Mouse (Mus musculus) brown adipose tissue, adult 24 weeks (tissue): ENCODE results near the gene AI854703. TPM values are rescaled to one million over a fixed set of nuclear protein-coding genes. Genes with fewer than 3 reads are reported as not detected.

Source experiments
- H3K27ac ChIP-seq: fragments of 200-500 bp; replicated peaks from 2 replicates; pipeline ENCODE4 v1.5.1; 2012; ENCODE audit warnings: low read depth, mild to moderate bottlenecking, low read length
- H3K4me1 ChIP-seq: fragments of 200-500 bp; 2 replicates; pipeline ENCODE4 v1.6.1; 2012; ENCODE audit warnings: low read length, mixed read lengths; ENCODE audit not compliant: control insufficient read depth, insufficient read depth, insufficient read length
- H3K4me3 ChIP-seq: fragments of 200-500 bp; 2 replicates; pipeline ENCODE4 v1.5.1; 2012; ENCODE audit warnings: low read depth, mild to moderate bottlenecking, low read length, moderate library complexity; ENCODE audit not compliant: insufficient read depth
- polyA plus RNA-seq: library from polyadenylated mRNA; stranded (reverse); fragments of >200 nt; gene quantifications from 2 replicates; pipeline ENCODE4 v1.2.4, GENCODE M21; 2012; ENCODE audit not compliant: missing spikeins, insufficient read depth, insufficient read length

AI854703 gene
- polyA plus RNA-seq: 2.3 and 2.9 TPM in 2 replicates

DNA sequence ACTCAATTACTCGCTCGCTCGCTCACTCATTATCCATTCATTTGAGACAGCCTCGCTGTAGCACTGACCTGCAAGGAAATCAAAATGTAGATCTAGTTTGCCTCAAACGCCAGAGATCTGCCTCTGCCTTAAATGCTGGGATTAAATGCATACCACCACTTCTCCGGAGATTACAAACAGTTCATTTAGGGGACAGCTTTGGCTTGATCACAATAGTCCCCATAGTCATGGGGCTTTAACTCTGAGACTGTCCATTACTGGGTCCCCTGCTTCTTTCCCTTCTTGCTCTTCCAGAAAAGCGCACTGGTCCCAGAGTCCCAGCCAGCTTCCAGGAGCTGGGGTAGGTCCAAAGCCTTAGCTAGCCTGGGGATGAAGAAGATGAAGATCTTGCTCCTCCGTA is at the start of gene AI854703:
Gene AI854703, plus strand, starts transcription at position 301 of the 400 bp plus-strand sequence.
- Histone ChIP-seq H3K4me3 (peak within 1 kb of the TSS; percentile 60), H3K4me1 (peaks cover 5% of the 10 kb centered on the region; the same call in 1 of the 2 replicates), H3K27ac (no peak within 1 kb of the TSS)

DNA sequence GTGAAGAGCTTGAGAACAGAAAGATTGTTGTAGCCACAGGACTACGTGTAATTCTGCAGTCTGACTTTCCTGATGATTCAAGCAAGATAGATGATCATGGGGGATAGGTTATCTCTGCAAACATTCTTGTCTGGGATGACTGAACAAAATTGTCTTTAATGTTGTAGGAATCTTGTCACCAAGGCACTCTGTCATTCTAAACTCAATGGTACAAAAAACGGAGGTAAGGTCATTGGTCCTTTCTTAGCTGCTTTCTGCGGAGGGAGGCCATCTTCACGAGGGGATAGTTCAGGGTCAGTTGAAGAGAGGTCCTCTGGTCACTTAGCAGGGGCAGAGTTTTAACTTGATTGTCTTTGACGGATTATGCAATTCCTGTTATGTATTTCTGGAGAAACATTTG is 47.8 kb upstream of the AI854703 start:
- peaks cover 6% of the 10 kb centered on the region for H3K4me1 ChIP-seq
- peak overlapping the region; percentile 97 for H3K27ac ChIP-seq
- no peak overlapping the region for H3K4me3 ChIP-seq

DNA sequence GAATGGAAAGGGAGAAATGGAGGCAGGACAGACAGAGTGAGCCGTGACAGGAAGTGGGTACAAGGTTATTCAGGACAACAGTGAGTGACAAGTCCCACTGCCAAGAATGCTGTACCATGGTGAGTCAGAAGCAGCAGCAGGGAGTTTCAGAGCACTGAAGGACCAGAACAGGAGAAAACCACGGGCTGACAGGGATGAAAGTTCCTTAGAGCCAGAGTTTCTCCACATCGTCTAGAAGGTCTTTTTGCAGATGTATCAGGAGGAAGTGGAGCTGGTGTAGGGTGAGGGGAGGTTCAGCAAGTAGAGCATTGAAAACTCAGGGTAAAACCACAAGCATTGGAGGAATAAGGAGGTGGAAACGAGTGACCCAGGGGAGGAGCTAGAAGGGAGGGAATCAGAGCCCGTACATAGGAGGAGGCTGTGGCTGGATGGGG is 47.3 kb upstream of the AI854703 start:
- H3K27ac ChIP-seq: peak overlapping the region; percentile 97
- H3K4me1 ChIP-seq: peaks cover 2% of the 10 kb centered on the region; the same call in 1 of the 2 replicates
- peak overlapping the region; percentile 25 for H3K4me3 ChIP-seq

DNA sequence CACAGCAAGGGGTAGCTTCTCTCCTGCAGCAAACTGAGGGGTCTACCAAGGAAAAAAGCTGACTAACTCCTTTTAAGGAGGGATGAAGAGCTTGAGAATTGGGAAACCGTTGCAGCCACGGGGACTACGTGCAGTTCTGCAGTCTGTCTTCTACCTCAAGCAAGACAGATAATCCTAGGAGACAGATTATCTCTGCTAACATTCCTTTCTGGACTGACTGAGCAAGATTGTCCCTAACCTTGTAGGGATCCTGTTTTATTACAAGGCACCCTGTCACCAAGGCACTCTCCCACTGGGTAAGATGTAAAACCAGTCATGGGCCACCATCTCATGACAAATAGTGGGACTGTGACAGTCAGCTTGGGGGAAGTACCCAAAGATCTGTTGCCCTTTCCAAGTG is 45.3 kb upstream of the AI854703 start:
- H3K27ac ChIP-seq: 0 out of 2 replicates have a peak overlapping the region, but pooled peaks have one; percentile 12

DNA sequence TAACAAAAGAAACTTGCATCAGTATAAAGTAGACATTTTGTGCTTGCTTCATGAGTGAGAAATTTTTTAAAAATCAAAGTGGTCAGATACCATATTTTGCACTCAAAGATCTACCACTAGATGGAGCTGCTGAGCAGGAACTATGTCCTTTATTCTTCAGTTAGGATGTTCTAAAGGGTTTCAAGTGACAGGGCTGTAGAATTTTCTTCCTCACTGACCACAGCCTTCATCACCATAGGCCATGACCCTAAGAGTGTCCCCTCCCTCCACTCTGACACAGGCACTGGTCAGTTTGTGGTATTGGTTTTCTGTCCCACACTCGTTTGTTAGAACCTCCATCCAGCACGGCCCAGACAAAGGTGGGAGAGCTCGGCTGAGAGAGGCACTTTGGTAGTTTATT is 44.5 kb upstream of the AI854703 start:
- no peak overlapping the region for H3K4me3 ChIP-seq
- peaks cover 2% of the 10 kb centered on the region; the same call in 1 of the 2 replicates for H3K4me1 ChIP-seq
- H3K27ac ChIP-seq: no peak overlapping the region

More for the DNA sequence above, 45.3 kb upstream of the AI854703 start:
- Histone ChIP-seq H3K4me3 (no peak overlapping the region), H3K4me1 (peaks cover 2% of the 10 kb centered on the region; the same call in 1 of the 2 replicates)

- Histone ChIP-seq H3K4me3 (no peak within 1 kb of the TSS), H3K27ac (no peak within 1 kb of the TSS), H3K4me1 (no peaks in the 10 kb centered on the region)
Observed at GRCm38 (mm10) chr6:48589194-48589750, 37.3 kb upstream of the AI854703 start, which contains the start of gene Gm45021. TSS of gene Gm45021 (plus strand) at chr6:48589610.

GRCm38 (mm10) chr6:48591221-48591845 is 35.2 kb upstream of the AI854703 start:
- Histone ChIP-seq H3K4me3 (no peak overlapping the region), H3K27ac (no peak overlapping the region), H3K4me1 (peaks cover 5% of the 10 kb centered on the region)

- H3K4me3 ChIP-seq: no peak overlapping the region
- H3K27ac ChIP-seq: no peak overlapping the region
- peaks cover 5% of the 10 kb centered on the region for H3K4me1 ChIP-seq
Observed at GRCm38 (mm10) chr6:48591871-48592270, 34.7 kb upstream of the AI854703 start.

GRCm38 (mm10) chr6:48593158-48594042 is 33.2 kb upstream of the AI854703 start, which contains the start of the genes Repin1 and Gm44965:
TSS of gene Repin1 (plus strand) at chr6:48593883.
TSS of gene Gm44965 (plus strand) at chr6:48593941.
- peak within 1 kb of the TSS; percentile 76 for H3K27ac ChIP-seq
- H3K4me1 ChIP-seq: peaks cover 5% of the 10 kb centered on the region
- H3K4me3 ChIP-seq: peak within 1 kb of the TSS; percentile 89

DNA sequence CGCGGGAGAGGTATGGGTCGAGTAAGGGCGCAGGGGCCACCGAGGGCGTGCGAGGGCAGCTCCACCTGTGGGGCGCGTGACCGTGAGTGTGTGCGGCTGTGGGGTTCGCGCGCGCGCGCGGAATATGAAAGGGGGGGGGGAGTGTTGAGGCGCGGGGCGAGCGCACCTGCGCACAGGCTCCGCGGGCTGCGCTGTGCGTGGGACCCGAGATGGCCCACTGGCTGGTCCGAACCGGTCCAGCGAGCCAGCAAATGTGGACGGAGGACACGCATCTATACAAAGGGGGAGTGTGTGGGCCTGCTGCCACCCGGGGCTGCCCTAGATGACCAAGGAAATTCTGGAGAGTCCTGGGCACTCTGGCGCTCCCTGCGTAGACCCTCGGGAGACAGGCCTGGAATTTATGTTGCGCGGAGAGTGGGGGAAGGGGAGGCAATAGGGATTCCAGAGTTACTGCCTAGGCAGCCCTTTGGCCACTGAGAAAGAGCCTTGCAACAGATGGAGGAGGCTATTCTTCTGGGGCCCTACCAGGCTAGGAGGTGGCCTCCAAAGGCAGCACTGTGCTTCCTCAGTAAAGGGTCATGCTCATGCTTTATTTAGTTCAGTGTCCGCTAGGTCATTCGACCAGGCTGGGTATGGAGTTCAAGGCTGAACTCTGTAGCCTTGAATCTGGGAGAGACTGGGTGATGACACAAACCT is 32.4 kb upstream of the AI854703 start:
- H3K27ac ChIP-seq: peak overlapping the region; percentile 76
- peak overlapping the region; percentile 89 for H3K4me3 ChIP-seq
- H3K4me1 ChIP-seq: peaks cover 5% of the 10 kb centered on the region

DNA sequence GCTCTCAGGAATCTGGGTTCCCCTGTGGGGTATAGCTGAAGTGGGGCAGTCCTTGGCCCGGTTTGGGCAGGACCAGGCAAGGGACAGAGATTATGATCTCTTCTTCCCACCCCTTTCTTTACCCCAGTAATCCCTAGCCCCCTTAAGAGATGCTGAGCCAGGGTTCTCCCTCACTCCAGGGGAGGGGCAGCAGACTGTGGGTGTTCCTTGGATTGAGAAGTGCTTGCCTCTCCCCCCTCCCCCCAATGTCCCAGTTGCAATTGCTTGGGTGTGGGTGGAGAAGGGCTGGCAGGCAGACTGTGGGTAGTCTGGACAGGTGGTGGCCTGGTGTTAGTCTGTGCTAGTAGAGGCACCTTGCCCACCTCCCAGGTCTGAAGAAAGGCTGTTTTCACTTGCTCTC is 31.3 kb upstream of the AI854703 start:
- Histone ChIP-seq H3K4me1 (peaks cover 5% of the 10 kb centered on the region), H3K27ac (0 out of 2 replicates have a peak overlapping the region, but pooled peaks have one; percentile 16), H3K4me3 (peak overlapping the region; percentile 89)

- no peak overlapping the region for H3K27ac ChIP-seq
Observed at GRCm38 (mm10) chr6:48596545-48597232, 29.9 kb upstream of the AI854703 start.

DNA sequence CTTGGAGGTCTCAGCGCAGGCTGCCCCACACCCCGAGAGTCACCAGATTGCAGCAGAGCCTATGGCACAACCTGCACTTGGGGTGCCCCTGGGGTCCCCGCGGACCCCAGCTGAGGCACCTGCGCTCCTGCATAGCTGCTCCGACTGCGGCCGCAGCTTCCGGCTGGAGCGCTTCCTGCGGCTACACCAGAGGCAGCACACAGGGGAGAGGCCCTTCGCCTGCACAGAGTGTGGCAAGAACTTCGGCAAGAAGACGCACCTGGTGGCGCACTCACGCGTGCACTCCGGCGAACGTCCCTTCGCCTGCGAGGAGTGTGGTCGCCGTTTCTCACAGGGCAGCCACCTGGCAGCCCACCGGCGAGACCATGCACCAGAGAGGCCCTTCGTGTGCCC is 29.3 kb upstream of the AI854703 start:
- Histone ChIP-seq H3K4me3 (no peak overlapping the region), H3K4me1 (peaks cover 5% of the 10 kb centered on the region), H3K27ac (no peak overlapping the region)

More at GRCm38 (mm10) chr6:48596545-48597232, 29.9 kb upstream of the AI854703 start:
- H3K4me1 ChIP-seq: peaks cover 5% of the 10 kb centered on the region
- H3K4me3 ChIP-seq: no peak overlapping the region

DNA sequence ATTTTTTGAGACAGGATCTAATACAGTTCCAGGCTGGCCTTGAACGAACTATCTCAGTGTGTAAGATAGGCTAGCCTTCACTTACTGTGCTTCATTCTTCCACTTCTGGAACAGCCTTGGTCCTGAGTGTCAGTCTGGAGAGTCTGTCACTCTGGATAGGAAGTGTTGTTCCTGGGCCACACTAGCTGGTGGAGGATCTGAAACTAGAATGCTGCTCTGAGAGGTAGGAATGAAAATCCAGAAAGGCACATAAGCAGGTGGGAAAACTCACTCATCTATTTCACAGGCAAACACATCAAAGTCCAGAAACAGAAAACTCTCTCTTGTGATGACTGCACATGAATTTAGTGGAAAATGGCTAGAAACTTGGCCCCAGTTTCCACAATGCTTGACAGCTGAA is 26.0 kb upstream of the AI854703 start:
- Histone ChIP-seq H3K4me1 (0 out of 2 replicates have a peak, but pooled peaks cover 3% of the 10 kb centered on the region), H3K4me3 (no peak overlapping the region), H3K27ac (no peak overlapping the region)
